Mouse (Mus musculus) regulatory T cell (primary cell): Measurements from ENCODE around the gene 4930556J24Rik.
"Not testable (repeated sequence)": the region's sequence is repeated elsewhere in the genome, so short reads cannot be mapped to it uniquely, and the experiment has no call there.

Experiments
- in situ Hi-C: fragments of 300-600 bp; cut with MboI, MseI; formaldehyde crosslinking; loops from one replicate; pipeline ENCODE4 v1.15.1; 2025; ENCODE audit warnings: high pct_unique_total_duplicates

4930556J24Rik gene

GRCm38 (mm10) chr11:3973081-3973480 lies 3.5 kb downstream of the 4930556J24Rik start:
- in situ Hi-C loops = no loop called here

- in situ Hi-C loops = no loop called here
Measured at GRCm38 (mm10) chr11:3970361-3970760, 6.2 kb downstream of the 4930556J24Rik start.

- in situ Hi-C loops = loop anchor here (10.0 kb wide), 1 partner anchor 585 kb away; no protein-coding TSS in a partner anchor
Measured at GRCm38 (mm10) chr11:3969837-3970236, 6.7 kb downstream of the 4930556J24Rik start.

- in situ Hi-C loops = loop anchor here (10.0 kb wide), 1 partner anchor 580 kb away; no protein-coding TSS in a partner anchor
Measured at GRCm38 (mm10) chr11:3964416-3965172, 12.0 kb downstream of the 4930556J24Rik start.

- in situ Hi-C loops = loop anchor here (10.0 kb wide), 1 partner anchor 579 kb away; no protein-coding TSS in a partner anchor
Measured at GRCm38 (mm10) chr11:3963610-3964415, 12.8 kb downstream of the 4930556J24Rik start, which contains the start of gene Pes1. Gene Pes1, plus strand, starts transcription at chr11:3963975.

GRCm38 (mm10) chr11:3963155-3963554 lies 13.4 kb downstream of the 4930556J24Rik start:
- in situ Hi-C loops = loop anchor here (10.0 kb wide), 1 partner anchor 578 kb away; no protein-coding TSS in a partner anchor

- in situ Hi-C loops = loop anchor here (10.0 kb wide), 1 partner anchor 577 kb away; no protein-coding TSS in a partner anchor
Measured at GRCm38 (mm10) chr11:3961761-3962160, 14.8 kb downstream of the 4930556J24Rik start.

- in situ Hi-C loops = loop anchor here (10.0 kb wide), 1 partner anchor 576 kb away; no protein-coding TSS in a partner anchor
Measured at GRCm38 (mm10) chr11:3960901-3961300, 15.7 kb downstream of the 4930556J24Rik start.

- in situ Hi-C loops = not testable (repeated sequence)
Measured at GRCm38 (mm10) chr11:3955371-3955770, 21.2 kb downstream of the 4930556J24Rik start.

- in situ Hi-C loops = not testable (repeated sequence)
Measured at GRCm38 (mm10) chr11:3954876-3955275, 21.7 kb downstream of the 4930556J24Rik start.

GRCm38 (mm10) chr11:3946386-3946785 lies 30.2 kb downstream of the 4930556J24Rik start:
- in situ Hi-C loops = no loop called here

- in situ Hi-C loops = no loop called here
Measured at GRCm38 (mm10) chr11:3941371-3941770, 35.2 kb downstream of the 4930556J24Rik start.

GRCm38 (mm10) chr11:3937321-3937874 lies 39.2 kb downstream of the 4930556J24Rik start:
- in situ Hi-C loops = no loop called here

GRCm38 (mm10) chr11:3936318-3936717 lies 40.3 kb downstream of the 4930556J24Rik start:
- in situ Hi-C loops = no loop called here

- in situ Hi-C loops = no loop called here
Measured at GRCm38 (mm10) chr11:3935135-3935534, 41.4 kb downstream of the 4930556J24Rik start.

GRCm38 (mm10) chr11:3933756-3934285 lies 42.8 kb downstream of the 4930556J24Rik start:
- in situ Hi-C loops = no loop called here

GRCm38 (mm10) chr11:3931511-3932211 lies 44.9 kb downstream of the 4930556J24Rik start, which contains the start of gene Tcn2:
Gene Tcn2, minus strand, starts transcription at chr11:3932159.
- in situ Hi-C loops = no loop called here

GRCm38 (mm10) chr11:3930931-3931330 lies 45.6 kb downstream of the 4930556J24Rik start:
- in situ Hi-C loops = no loop called here

GRCm38 (mm10) chr11:3930019-3930418 lies 46.6 kb downstream of the 4930556J24Rik start:
- in situ Hi-C loops = no loop called here

GRCm38 (mm10) chr11:3925916-3926315 lies 50.7 kb downstream of the 4930556J24Rik start:
- in situ Hi-C loops = no loop called here

GRCm38 (mm10) chr11:3922731-3923130 lies 53.8 kb downstream of the 4930556J24Rik start:
- in situ Hi-C loops = no loop called here
